Mouse (Mus musculus): ENCODE data around the gene Stxbp1. TPM values are rescaled to one million over a fixed set of nuclear protein-coding genes. Genes with fewer than 3 reads are reported as not detected.

Gene Stxbp1
- polyA plus RNA-seq, 1 experiment from 2014 or later = 2.3 TPM

GRCm38 (mm10) chr2:32847468-32847821, 400 bp upstream of the Stxbp1 start:
- H3K4me2 ChIP-seq (ENCODE audit: low read depth, low read length) = peak overlapping the region; percentile 99
- peak overlapping the region; percentile 77 for H3K4me3 ChIP-seq (ENCODE audit: low read depth, low read length)
- ATAC-seq = no peak
- H3K27me3 ChIP-seq (ENCODE audit: insufficient read depth, low read length) = peaks cover 8% of the 10 kb centered on the region; the same call in 1 of the 2 replicates
- DNase-seq = no peak
- H3K9ac ChIP-seq (replicated peaks) = no peak overlapping the region
- 45% methylated on average over 6 of the region's 6 CpGs for WGBS (ENCODE audit: insufficient replicate concordance)
- TF ChIP-seq CTCF (IDR thresholded peaks at IDR 0.05; ENCODE audit: low read depth) = no peak
- no peak for TF ChIP-seq EP300 (IDR thresholded peaks at IDR 0.05; ENCODE audit: low read depth)
- peaks cover 6% of the 10 kb centered on the region; the same call in 1 of the 2 replicates for H3K4me1 ChIP-seq (ENCODE audit: insufficient read depth)
- H3K27ac ChIP-seq (ENCODE audit: low read depth) = no peak overlapping the region
- no peaks in the 10 kb centered on the region for H3K36me3 ChIP-seq (replicated peaks; ENCODE audit: insufficient read depth, low read length)
- no peaks in the 10 kb centered on the region for H3K9me3 ChIP-seq (ENCODE audit: low read length)

- TF ChIP-seq CTCF (IDR thresholded peaks at IDR 0.05; ENCODE audit: low read depth) (no peak), EP300 (IDR thresholded peaks at IDR 0.05; ENCODE audit: low read depth) (no peak)
- WGBS (ENCODE audit: insufficient replicate concordance) = under 1% methylated on average over 33 of the region's 33 CpGs
- Histone ChIP-seq H3K36me3 (replicated peaks; ENCODE audit: insufficient read depth, low read length) (no peaks in the 10 kb centered on the region), H3K9ac (replicated peaks) (peak overlapping the region; percentile 69), H3K9me3 (ENCODE audit: low read length) (no peaks in the 10 kb centered on the region), H3K4me3 (ENCODE audit: low read depth, low read length) (peak overlapping the region; percentile 77), H3K4me1 (ENCODE audit: insufficient read depth) (peaks cover 6% of the 10 kb centered on the region; the same call in 1 of the 2 replicates), H3K27ac (ENCODE audit: low read depth) (peak overlapping the region; percentile 66; the same call in 1 of the 2 replicates), H3K4me2 (ENCODE audit: low read depth, low read length) (peak overlapping the region; percentile 99), H3K27me3 (ENCODE audit: insufficient read depth, low read length) (no peaks in the 10 kb centered on the region)
- peak; percentile 28; the same call in 1 of the 2 replicates for ATAC-seq
- peak; percentile 57 for DNase-seq
Measured at GRCm38 (mm10) chr2:32846101-32846804, 792 bp downstream of the Stxbp1 start.

- ATAC-seq (no peak), DNase-seq (no peak)
- WGBS (ENCODE audit: insufficient replicate concordance) = 7% methylated on average over 12 of the region's 12 CpGs
- H3K36me3 ChIP-seq (replicated peaks; ENCODE audit: insufficient read depth, low read length) = no peaks in the 10 kb centered on the region
- no peaks in the 10 kb centered on the region for H3K27me3 ChIP-seq (ENCODE audit: insufficient read depth, low read length)
- peaks cover 6% of the 10 kb centered on the region; the same call in 1 of the 2 replicates for H3K4me1 ChIP-seq (ENCODE audit: insufficient read depth)
- H3K9ac ChIP-seq (replicated peaks) = peak overlapping the region; percentile 69
- H3K9me3 ChIP-seq (ENCODE audit: low read length) = no peaks in the 10 kb centered on the region
- TF ChIP-seq EP300 (IDR thresholded peaks at IDR 0.05; ENCODE audit: low read depth) = no peak
- TF ChIP-seq CTCF (IDR thresholded peaks at IDR 0.05; ENCODE audit: low read depth) = no peak
- H3K4me3 ChIP-seq (ENCODE audit: low read depth, low read length) = peak overlapping the region; percentile 77
- H3K4me2 ChIP-seq (ENCODE audit: low read depth, low read length) = peak overlapping the region; percentile 99
- 0 out of 2 replicates have a peak overlapping the region, but pooled peaks have one; percentile 66 for H3K27ac ChIP-seq (ENCODE audit: low read depth)
Measured at GRCm38 (mm10) chr2:32845572-32846100, 1.4 kb downstream of the Stxbp1 start.

- no peaks in the 10 kb centered on the region for H3K36me3 ChIP-seq (replicated peaks; ENCODE audit: insufficient read depth, low read length)
- TF ChIP-seq CTCF (IDR thresholded peaks at IDR 0.05; ENCODE audit: low read depth) (peak; percentile 61), EP300 (IDR thresholded peaks at IDR 0.05; ENCODE audit: low read depth) (no peak)
- H3K4me1 ChIP-seq (ENCODE audit: insufficient read depth) = peaks cover 6% of the 10 kb centered on the region; the same call in 1 of the 2 replicates
- no peak for ATAC-seq
- no peaks in the 10 kb centered on the region for H3K9me3 ChIP-seq (ENCODE audit: low read length)
- H3K27me3 ChIP-seq (ENCODE audit: insufficient read depth, low read length) = no peaks in the 10 kb centered on the region
- WGBS (ENCODE audit: insufficient replicate concordance) = 29% methylated on average over 4 of the region's 4 CpGs
- no peak overlapping the region for H3K4me2 ChIP-seq (ENCODE audit: low read depth, low read length)
- no peak for DNase-seq
- H3K4me3 ChIP-seq (ENCODE audit: low read depth, low read length) = no peak overlapping the region
- no peak overlapping the region for H3K27ac ChIP-seq (ENCODE audit: low read depth)
- no peak overlapping the region for H3K9ac ChIP-seq (replicated peaks)
Measured at GRCm38 (mm10) chr2:32842558-32842957, 4.5 kb downstream of the Stxbp1 start.

GRCm38 (mm10) chr2:32841099-32841498, 5.9 kb downstream of the Stxbp1 start:
- H3K4me2 ChIP-seq (ENCODE audit: low read depth, low read length) = no peak overlapping the region
- DNase-seq (no peak), ATAC-seq (no peak)
- no peak overlapping the region for H3K4me3 ChIP-seq (ENCODE audit: low read depth, low read length)
- WGBS (ENCODE audit: insufficient replicate concordance) = 49% methylated on average over 5 of the region's 5 CpGs
- no peaks in the 10 kb centered on the region for H3K36me3 ChIP-seq (replicated peaks; ENCODE audit: insufficient read depth, low read length)
- no peak overlapping the region for H3K9ac ChIP-seq (replicated peaks)
- H3K9me3 ChIP-seq (ENCODE audit: low read length) = no peaks in the 10 kb centered on the region
- H3K4me1 ChIP-seq (ENCODE audit: insufficient read depth) = peaks cover 4% of the 10 kb centered on the region; the same call in 1 of the 2 replicates
- TF ChIP-seq EP300 (IDR thresholded peaks at IDR 0.05; ENCODE audit: low read depth) (no peak), CTCF (IDR thresholded peaks at IDR 0.05; ENCODE audit: low read depth) (no peak)
- H3K27me3 ChIP-seq (ENCODE audit: insufficient read depth, low read length) = no peaks in the 10 kb centered on the region
- H3K27ac ChIP-seq (ENCODE audit: low read depth) = no peak overlapping the region

- no peak overlapping the region for H3K9ac ChIP-seq (replicated peaks)
- no peak for TF ChIP-seq EP300 (IDR thresholded peaks at IDR 0.05; ENCODE audit: low read depth)
- TF ChIP-seq CTCF (IDR thresholded peaks at IDR 0.05; ENCODE audit: low read depth) = no peak
- H3K9me3 ChIP-seq (ENCODE audit: low read length) = no peaks in the 10 kb centered on the region
- no peak overlapping the region for H3K27ac ChIP-seq (ENCODE audit: low read depth)
- DNase-seq (no peak), ATAC-seq (no peak)
- H3K4me1 ChIP-seq (ENCODE audit: insufficient read depth) = peaks cover 8% of the 10 kb centered on the region
- no peak overlapping the region for H3K4me3 ChIP-seq (ENCODE audit: low read depth, low read length)
- no peaks in the 10 kb centered on the region for H3K36me3 ChIP-seq (replicated peaks; ENCODE audit: insufficient read depth, low read length)
- H3K4me2 ChIP-seq (ENCODE audit: low read depth, low read length) = no peak overlapping the region
- 69% methylated on average over 2 of the region's 2 CpGs for WGBS (ENCODE audit: insufficient replicate concordance)
- no peaks in the 10 kb centered on the region for H3K27me3 ChIP-seq (ENCODE audit: insufficient read depth, low read length)
Measured at GRCm38 (mm10) chr2:32839261-32839660, 7.8 kb downstream of the Stxbp1 start.

Measured in liver, postnatal 0 days (tissue).